Mouse (Mus musculus): ENCODE measurements around the gene Fam19a3.
A peak's percentile ranks its signal among the peaks of the same experiment; 100 is the strongest.

The Fam19a3 gene

GRCm38 (mm10) chr3:104792360-104793270 lies 11.0 kb upstream of the Fam19a3 start:
- no peak for DNase-seq (ENCODE audit: low spot score in 2 of 2)

GRCm38 (mm10) chr3:104791671-104792070 lies 10.0 kb upstream of the Fam19a3 start:
- DNase-seq (ENCODE audit: low spot score in 2 of 2) = no peak

GRCm38 (mm10) chr3:104791017-104791416 lies 9.4 kb upstream of the Fam19a3 start:
- no peak for DNase-seq (ENCODE audit: low spot score in 2 of 2)

- peak in 1 of 2 experiments; percentile 66 for DNase-seq (ENCODE audit: low spot score in 2 of 2)
Observed at GRCm38 (mm10) chr3:104790401-104790937, 8.8 kb upstream of the Fam19a3 start.

- DNase-seq (ENCODE audit: low spot score in 2 of 2) = no peak
Observed at GRCm38 (mm10) chr3:104789822-104790221, 8.2 kb upstream of the Fam19a3 start.

GRCm38 (mm10) chr3:104789312-104789605 lies 7.6 kb upstream of the Fam19a3 start:
- no peak for DNase-seq (ENCODE audit: low spot score in 2 of 2)

GRCm38 (mm10) chr3:104788561-104789311 lies 7.1 kb upstream of the Fam19a3 start:
- no peak for DNase-seq (ENCODE audit: low spot score in 2 of 2)

GRCm38 (mm10) chr3:104788075-104788474 lies 6.4 kb upstream of the Fam19a3 start, which contains the start of gene Rhoc:
TSS of gene Rhoc (plus strand) at chr3:104788375.
- DNase-seq (ENCODE audit: low spot score in 2 of 2) = no peak

GRCm38 (mm10) chr3:104785284-104785683 lies 3.6 kb upstream of the Fam19a3 start:
- no peak for DNase-seq (ENCODE audit: low spot score in 2 of 2)

GRCm38 (mm10) chr3:104783971-104784500 lies 2.4 kb upstream of the Fam19a3 start:
- no peak for DNase-seq (ENCODE audit: low spot score in 2 of 2)

GRCm38 (mm10) chr3:104782061-104782681 lies 531 bp upstream of the Fam19a3 start:
- no peak for DNase-seq (ENCODE audit: low spot score in 2 of 2)

GRCm38 (mm10) chr3:104780561-104781420 lies 849 bp downstream of the Fam19a3 start, which contains the start of gene Ppm1j:
TSS of gene Ppm1j (plus strand) at chr3:104781056.
- DNase-seq (ENCODE audit: low spot score in 2 of 2) = no peak

GRCm38 (mm10) chr3:104779949-104780348 lies 1.7 kb downstream of the Fam19a3 start:
- no peak for DNase-seq (ENCODE audit: low spot score in 2 of 2)

- DNase-seq (ENCODE audit: low spot score in 2 of 2) = no peak
Observed at GRCm38 (mm10) chr3:104777342-104777741, 4.3 kb downstream of the Fam19a3 start.

GRCm38 (mm10) chr3:104773301-104773700 lies 8.3 kb downstream of the Fam19a3 start:
- no peak for DNase-seq (ENCODE audit: low spot score in 2 of 2)

GRCm38 (mm10) chr3:104771460-104771859 lies 10.2 kb downstream of the Fam19a3 start:
- DNase-seq (ENCODE audit: low spot score in 2 of 2) = no peak

GRCm38 (mm10) chr3:104770918-104771317 lies 10.7 kb downstream of the Fam19a3 start:
- DNase-seq (ENCODE audit: low spot score in 2 of 2) = no peak

GRCm38 (mm10) chr3:104770035-104770434 lies 11.6 kb downstream of the Fam19a3 start:
- no peak for DNase-seq (ENCODE audit: low spot score in 2 of 2)

GRCm38 (mm10) chr3:104769135-104769534 lies 12.5 kb downstream of the Fam19a3 start:
- DNase-seq (ENCODE audit: low spot score in 2 of 2) = no peak

GRCm38 (mm10) chr3:104767716-104768115 lies 13.9 kb downstream of the Fam19a3 start:
- DNase-seq (ENCODE audit: low spot score in 2 of 2) = no peak

GRCm38 (mm10) chr3:104767141-104767540 lies 14.5 kb downstream of the Fam19a3 start:
- DNase-seq (ENCODE audit: low spot score in 2 of 2) = no peak
